Mouse (Mus musculus) kidney, embryonic 15.5 days (tissue): ENCODE data around the gene Ptprb. TPM values are rescaled to one million over a fixed set of nuclear protein-coding genes. Genes with fewer than 3 reads are reported as not detected.

Source experiments
- ATAC-seq: fragments of 200-750 bp; cut with Nextera tagmentation; replicated peaks from 2 replicates; pipeline ENCODE4 v1.8.0; 2017; ENCODE audit warnings: moderate TSS enrichment; ENCODE audit not compliant: low FRiP score
- H3K27ac ChIP-seq: fragments of 300-500 bp; sonication (generic); 2 replicates; pipeline ENCODE4 v1.5.1; 2015; ENCODE audit warnings: mild to moderate bottlenecking, inconsistent platforms
- H3K27me3 ChIP-seq: fragments of 300-500 bp; sonication (generic); 2 replicates; pipeline ENCODE4 v1.6.1; 2015; ENCODE audit warnings: inconsistent platforms
- H3K36me3 ChIP-seq: fragments of 300-500 bp; sonication (generic); 2 replicates; pipeline ENCODE4 v1.6.1; 2015; ENCODE audit warnings: inconsistent platforms
- H3K4me1 ChIP-seq: fragments of 300-500 bp; sonication (generic); 2 replicates; pipeline ENCODE4 v1.6.1; 2015; ENCODE audit warnings: inconsistent platforms
- H3K4me2 ChIP-seq: fragments of 300-500 bp; sonication (generic); 2 replicates; pipeline ENCODE4 v1.6.1; 2015; ENCODE audit warnings: moderate library complexity, mild to moderate bottlenecking, inconsistent platforms
- H3K4me3 ChIP-seq: fragments of 300-500 bp; sonication (generic); replicated peaks from 2 replicates; pipeline ENCODE4 v1.5.1; 2015; ENCODE audit warnings: mild to moderate bottlenecking, inconsistent platforms
- H3K9ac ChIP-seq: fragments of 300-500 bp; sonication (generic); 2 replicates; pipeline ENCODE4 v1.6.1; 2015; ENCODE audit warnings: mild to moderate bottlenecking, inconsistent platforms
- H3K9me3 ChIP-seq: fragments of 300-500 bp; sonication (generic); replicated peaks from 2 replicates; pipeline ENCODE4 v1.6.1; 2016; ENCODE audit warnings: inconsistent platforms
- WGBS: fragments of 180-500 bp; shearing (Covaris S2); methylation state at CpG from one replicate; pipeline ENCODE4 v1.1.7; 2015; ENCODE audit warnings: mixed read lengths; 5-methylcytosine and 5-hydroxymethylcytosine counted together
- polyA plus RNA-seq: library from polyadenylated mRNA; unstranded; fragments of >200 nt; fragmentation: Nextera tagmentation; extraction: Ambion mirVana; gene quantifications from 2 replicates; pipeline ENCODE4 v1.2.1, GENCODE M21; 2015

Ptprb gene
- polyA plus RNA-seq, 1 experiment from 2014 or later = 7.4 TPM

- WGBS = 51% methylated on average over 4 of the region's 4 CpGs
- H3K36me3 ChIP-seq = no peaks in the 10 kb centered on the region
- peak; percentile 88 for ATAC-seq
- H3K9ac ChIP-seq = no peak overlapping the region
- H3K9me3 ChIP-seq = no peaks in the 10 kb centered on the region
- H3K4me2 ChIP-seq = peak overlapping the region; percentile 4; the same call in 1 of the 2 replicates
- H3K27me3 ChIP-seq = no peaks in the 10 kb centered on the region
- peak overlapping the region; percentile 90 for H3K27ac ChIP-seq
- H3K4me3 ChIP-seq = no peak overlapping the region
- H3K4me1 ChIP-seq = peaks cover 30% of the 10 kb centered on the region
Observed at GRCm38 (mm10) chr10:116267434-116267822, 7.9 kb upstream of the Ptprb start.

- no peak for ATAC-seq
- Histone ChIP-seq H3K9me3 (no peaks in the 10 kb centered on the region), H3K4me3 (no peak overlapping the region), H3K27me3 (no peaks in the 10 kb centered on the region), H3K27ac (peak overlapping the region; percentile 90), H3K4me2 (no peak overlapping the region), H3K36me3 (no peaks in the 10 kb centered on the region), H3K9ac (no peak overlapping the region), H3K4me1 (peaks cover 30% of the 10 kb centered on the region)
- 60% methylated on average over 4 of the region's 4 CpGs for WGBS
Observed at GRCm38 (mm10) chr10:116268343-116268742, 7.0 kb upstream of the Ptprb start.

GRCm38 (mm10) chr10:116270646-116271469 lies 4.5 kb upstream of the Ptprb start:
- peak overlapping the region; percentile 73 for H3K27ac ChIP-seq

GRCm38 (mm10) chr10:116271470-116271915 lies 3.8 kb upstream of the Ptprb start:
- no peak overlapping the region for H3K9ac ChIP-seq
- H3K4me3 ChIP-seq = no peak overlapping the region
- peaks cover 23% of the 10 kb centered on the region for H3K4me1 ChIP-seq
- no peaks in the 10 kb centered on the region for H3K36me3 ChIP-seq
- H3K4me2 ChIP-seq = no peak overlapping the region
- no peaks in the 10 kb centered on the region for H3K27me3 ChIP-seq
- WGBS = 72% methylated on average over 10 of the region's 10 CpGs
- H3K27ac ChIP-seq = peak overlapping the region; percentile 73
- H3K9me3 ChIP-seq = no peaks in the 10 kb centered on the region
- ATAC-seq = no peak

More at GRCm38 (mm10) chr10:116270646-116271469, 4.5 kb upstream of the Ptprb start:
- no peak overlapping the region for H3K4me3 ChIP-seq
- no peak overlapping the region for H3K9ac ChIP-seq
- H3K27me3 ChIP-seq = no peaks in the 10 kb centered on the region
- no peak overlapping the region for H3K4me2 ChIP-seq
- no peaks in the 10 kb centered on the region for H3K36me3 ChIP-seq
- no peaks in the 10 kb centered on the region for H3K9me3 ChIP-seq
- peaks cover 28% of the 10 kb centered on the region for H3K4me1 ChIP-seq
- WGBS = 70% methylated on average over 12 of the region's 12 CpGs
- peak; percentile 47; the same call in 1 of the 2 replicates for ATAC-seq

GRCm38 (mm10) chr10:116272156-116272555 lies 3.2 kb upstream of the Ptprb start:
- no peak overlapping the region for H3K4me3 ChIP-seq
- no peak overlapping the region for H3K9ac ChIP-seq
- WGBS = 54% methylated on average over 3 of the region's 3 CpGs
- no peak for ATAC-seq
- H3K4me2 ChIP-seq = no peak overlapping the region
- H3K27me3 ChIP-seq = no peaks in the 10 kb centered on the region
- no peaks in the 10 kb centered on the region for H3K36me3 ChIP-seq
- H3K4me1 ChIP-seq = peaks cover 18% of the 10 kb centered on the region
- no peaks in the 10 kb centered on the region for H3K9me3 ChIP-seq
- no peak overlapping the region for H3K27ac ChIP-seq

GRCm38 (mm10) chr10:116286697-116287344 lies 11.5 kb downstream of the Ptprb start:
- H3K4me1 ChIP-seq = no peaks in the 10 kb centered on the region
- no peak overlapping the region for H3K4me3 ChIP-seq
- no peak overlapping the region for H3K9ac ChIP-seq
- H3K36me3 ChIP-seq = no peaks in the 10 kb centered on the region
- no peaks in the 10 kb centered on the region for H3K9me3 ChIP-seq
- no peak for ATAC-seq
- H3K27me3 ChIP-seq = no peaks in the 10 kb centered on the region
- 87% methylated on average over 7 of the region's 7 CpGs for WGBS
- peak overlapping the region; percentile 45; the same call in 1 of the 2 replicates for H3K27ac ChIP-seq
- H3K4me2 ChIP-seq = no peak overlapping the region

GRCm38 (mm10) chr10:116288130-116288529 lies 12.8 kb downstream of the Ptprb start:
- Histone ChIP-seq H3K4me1 (no peaks in the 10 kb centered on the region), H3K9me3 (no peaks in the 10 kb centered on the region), H3K27ac (peak overlapping the region; percentile 45; the same call in 1 of the 2 replicates), H3K4me3 (no peak overlapping the region), H3K4me2 (no peak overlapping the region), H3K36me3 (no peaks in the 10 kb centered on the region), H3K9ac (no peak overlapping the region), H3K27me3 (no peaks in the 10 kb centered on the region)
- WGBS = 23% methylated on average over 9 of the region's 9 CpGs
- ATAC-seq = peak; percentile 49; the same call in 1 of the 2 replicates

- WGBS = 75% methylated on average over 4 of the region's 4 CpGs
- H3K36me3 ChIP-seq = no peaks in the 10 kb centered on the region
- no peaks in the 10 kb centered on the region for H3K4me1 ChIP-seq
- no peak for ATAC-seq
- no peak overlapping the region for H3K9ac ChIP-seq
- H3K4me2 ChIP-seq = no peak overlapping the region
- H3K27me3 ChIP-seq = no peaks in the 10 kb centered on the region
- H3K9me3 ChIP-seq = no peaks in the 10 kb centered on the region
- H3K4me3 ChIP-seq = no peak overlapping the region
- H3K27ac ChIP-seq = no peak overlapping the region
Observed at GRCm38 (mm10) chr10:116290483-116290882, 15.2 kb downstream of the Ptprb start.

GRCm38 (mm10) chr10:116291153-116291755 lies 15.9 kb downstream of the Ptprb start:
- Histone ChIP-seq H3K4me1 (no peaks in the 10 kb centered on the region), H3K36me3 (no peaks in the 10 kb centered on the region), H3K27ac (no peak overlapping the region), H3K4me2 (no peak overlapping the region), H3K9ac (no peak overlapping the region), H3K9me3 (no peaks in the 10 kb centered on the region), H3K27me3 (no peaks in the 10 kb centered on the region), H3K4me3 (no peak overlapping the region)
- WGBS = 78% methylated on average over 8 of the region's 8 CpGs
- ATAC-seq = no peak

GRCm38 (mm10) chr10:116296439-116296838 lies 21.1 kb downstream of the Ptprb start:
- peaks cover 26% of the 10 kb centered on the region for H3K27me3 ChIP-seq
- H3K9ac ChIP-seq = no peak overlapping the region
- H3K27ac ChIP-seq = no peak overlapping the region
- H3K36me3 ChIP-seq = no peaks in the 10 kb centered on the region
- WGBS = 87% methylated on average over 4 of the region's 4 CpGs
- H3K4me2 ChIP-seq = no peak overlapping the region
- H3K9me3 ChIP-seq = no peaks in the 10 kb centered on the region
- no peak for ATAC-seq
- no peak overlapping the region for H3K4me3 ChIP-seq
- peaks cover 7% of the 10 kb centered on the region for H3K4me1 ChIP-seq

GRCm38 (mm10) chr10:116297854-116298253 lies 22.5 kb downstream of the Ptprb start:
- H3K27me3 ChIP-seq = peaks cover 38% of the 10 kb centered on the region
- no peak overlapping the region for H3K4me3 ChIP-seq
- H3K9ac ChIP-seq = no peak overlapping the region
- no peaks in the 10 kb centered on the region for H3K36me3 ChIP-seq
- no peak for ATAC-seq
- H3K27ac ChIP-seq = no peak overlapping the region
- whole genome bisulfite sequencing = 67% methylated on average over 12 of the region's 12 CpGs
- no peak overlapping the region for H3K4me2 ChIP-seq
- H3K9me3 ChIP-seq = no peaks in the 10 kb centered on the region
- peaks cover 11% of the 10 kb centered on the region for H3K4me1 ChIP-seq

GRCm38 (mm10) chr10:116300824-116301223 lies 25.5 kb downstream of the Ptprb start:
- H3K27ac ChIP-seq = no peak overlapping the region; the same call in 1 of the 2 replicates

More at GRCm38 (mm10) chr10:116300824-116301223, 25.5 kb downstream of the Ptprb start:
- H3K9ac ChIP-seq = peak overlapping the region; percentile 33
- peak overlapping the region; percentile 53 for H3K4me3 ChIP-seq
- peak; percentile 55; the same call in 1 of the 2 replicates for ATAC-seq
- no peaks in the 10 kb centered on the region for H3K36me3 ChIP-seq
- 8% methylated on average over 7 of the region's 7 CpGs for WGBS
- no peaks in the 10 kb centered on the region for H3K9me3 ChIP-seq
- H3K4me1 ChIP-seq = peaks cover 11% of the 10 kb centered on the region
- H3K4me2 ChIP-seq = peak overlapping the region; percentile 94
- H3K27me3 ChIP-seq = peaks cover 52% of the 10 kb centered on the region
